ENCODE assay signal across 21 mouse cellular contexts in genomic region chr7:101735297-101735696, GRCm38 (mm10).
DNase-seq lines count a peak whose midpoint lies in the region; ATAC-seq and TF ChIP-seq lines count a peak whose summit lies in the region.
"Had no signal": no experiment of that assay in that cellular context is flagged by ENCODE, and none has a peak within 500 bp of the region (broad histone marks: within the 10 kb centered on the region; RNA-seq: fewer than 3 reads in every experiment).

No protein-coding gene starts in this region.

- TF ChIP-seq EP300 in heart, postnatal 0 days (IDR thresholded peaks at IDR 0.05; ENCODE audit: low read depth), result no peak

- TF ChIP-seq CTCF in heart, postnatal 0 days (IDR thresholded peaks at IDR 0.05; ENCODE audit: low read depth), result no peak

- H3K4me1 ChIP-seq in heart, postnatal 0 days (ENCODE audit: control insufficient read depth, insufficient read depth), result 0 out of 2 replicates have a peak, but pooled peaks cover 4% of the 10 kb centered on the region
- peaks cover 7% of the 10 kb centered on the region for H3K4me1 ChIP-seq in neural tube, embryonic 15.5 days

- H3K27ac ChIP-seq in heart, postnatal 0 days (ENCODE audit: low read depth), result peak overlapping the region; percentile 26; the same call in 1 of the 2 replicates
- H3K27ac ChIP-seq in neural tube, embryonic 15.5 days (replicated peaks), result no peak overlapping the region
- H3K27ac ChIP-seq: embryonic facial prominence, embryonic 13.5 days; forebrain, embryonic 12.5 days; heart, adult 2 months; hindbrain, embryonic 15.5 days had no signal

- no peak overlapping the region for H3K4me3 ChIP-seq in heart, postnatal 0 days (ENCODE audit: low read depth, low read length)
- H3K4me3 ChIP-seq in neural tube, embryonic 15.5 days (replicated peaks), result no peak overlapping the region
- H3K4me3 ChIP-seq: embryonic facial prominence, embryonic 13.5 days; forebrain, embryonic 12.5 days; heart, adult 2 months; heart, embryonic 12.5 days; hindbrain, embryonic 15.5 days had no signal

- H3K27me3 ChIP-seq in heart, postnatal 0 days (ENCODE audit: control insufficient read depth, insufficient read depth, low read length), result no peaks in the 10 kb centered on the region
- H3K27me3 ChIP-seq in neural tube, embryonic 15.5 days (replicated peaks), result no peaks in the 10 kb centered on the region
- H3K27me3 ChIP-seq: embryonic facial prominence, embryonic 13.5 days; forebrain, embryonic 12.5 days; heart, embryonic 12.5 days; hindbrain, embryonic 15.5 days had no signal

- no peak overlapping the region for H3K4me2 ChIP-seq in heart, postnatal 0 days (ENCODE audit: low read depth, low read length)
- H3K4me2 ChIP-seq in neural tube, embryonic 15.5 days, result no peak overlapping the region
- H3K4me2 ChIP-seq: embryonic facial prominence, embryonic 13.5 days; forebrain, embryonic 12.5 days; heart, embryonic 12.5 days; hindbrain, embryonic 15.5 days had no signal

- no peaks in the 10 kb centered on the region for H3K9me3 ChIP-seq in heart, postnatal 0 days (replicated peaks; ENCODE audit: control insufficient read depth, low read length)
- no peaks in the 10 kb centered on the region for H3K9me3 ChIP-seq in neural tube, embryonic 15.5 days (replicated peaks)
- H3K9me3 ChIP-seq: embryonic facial prominence, embryonic 13.5 days; forebrain, embryonic 12.5 days; heart, embryonic 12.5 days; hindbrain, embryonic 15.5 days had no signal

- DNase-seq in heart, postnatal 0 days (ENCODE audit: low spot score), result no peak
- no peak for DNase-seq in heart, adult 9 months (ENCODE audit: low spot score in 2 of 2)
- DNase-seq in thymus, postnatal 0 days (ENCODE audit: low spot score), result peak; percentile 62
- DNase-seq in thymus, postnatal 36 days, result peak; percentile 21 to 39
- no peak for DNase-seq in kidney, adult 11 months
- no peak for DNase-seq in urinary bladder, postnatal 25 days (ENCODE audit: low spot score)
- DNase-seq: adrenal gland, postnatal 10 days; B cell, adult 2 months; cerebellum, adult 11 months; cerebellum, adult 9-10 months; cerebellum, postnatal 36 days; gastrocnemius, postnatal 14 days; heart, adult 2 months; heart, postnatal 36 days had no signal

- 88% methylated on average over 1 of the region's 1 CpGs for WGBS in heart, postnatal 0 days
- WGBS in neural tube, embryonic 15.5 days, result 97% methylated on average over 1 of the region's 1 CpGs

- H3K36me3 ChIP-seq in heart, postnatal 0 days (replicated peaks; ENCODE audit: control insufficient read depth, insufficient read depth, low read length), result no peaks in the 10 kb centered on the region
- no peaks in the 10 kb centered on the region for H3K36me3 ChIP-seq in neural tube, embryonic 15.5 days
- H3K36me3 ChIP-seq: embryonic facial prominence, embryonic 13.5 days; forebrain, embryonic 12.5 days; heart, embryonic 12.5 days; hindbrain, embryonic 15.5 days had no signal

- ATAC-seq in heart, postnatal 0 days (ENCODE audit: insufficient read depth, low read depth), result no peak
- peak; percentile 72 for ATAC-seq in activated CD4-positive, CD25-positive, alpha-beta regulatory T cell, adult 4 months
- ATAC-seq in neural tube, embryonic 15.5 days (ENCODE audit: low FRiP score), result no peak
- ATAC-seq: forebrain, embryonic 16.5 days had no signal

- no peak overlapping the region for H3K9ac ChIP-seq in heart, postnatal 0 days (replicated peaks; ENCODE audit: low read depth, low read length)
- H3K9ac ChIP-seq in neural tube, embryonic 15.5 days (replicated peaks), result no peak overlapping the region
- H3K9ac ChIP-seq: embryonic facial prominence, embryonic 13.5 days; forebrain, embryonic 12.5 days; heart, embryonic 12.5 days; hindbrain, embryonic 15.5 days had no signal

Comparison
In these comparisons a context has a peak if more than half of its experiments do, and no peak if none do; other contexts are left out.
1. DNase-seq: peak in thymus, postnatal 0 days (single experiment) and thymus, postnatal 36 days (2 of 2); none in heart, postnatal 0 days (single experiment), heart, adult 9 months (0 of 2), kidney, adult 11 months (single experiment) and urinary bladder, postnatal 25 days (single experiment).